Mouse (Mus musculus) hindbrain, embryonic 11.5 days (tissue): ENCODE results near the gene Vmp1. TPM values are rescaled to one million over a fixed set of nuclear protein-coding genes. Genes with fewer than 3 reads are reported as not detected.
A peak's percentile ranks its signal among the peaks of the same experiment; 100 is the strongest.

Source experiments
- ATAC-seq: fragments of 200-750 bp; cut with Nextera tagmentation; 2 replicates; pipeline ENCODE4 v1.8.0; 2017; ENCODE audit warnings: mild to moderate bottlenecking, moderate TSS enrichment, moderate library complexity; ENCODE audit not compliant: low FRiP score
- DNase-seq: peaks from one replicate; pipeline ENCODE4 v3.0.0-alpha.2; 2015; ENCODE audit warnings: low spot score
- H3K27ac ChIP-seq: fragments of 300-500 bp; sonication (generic); 2 replicates; pipeline ENCODE4 v1.5.1; 2014; ENCODE audit warnings: mild to moderate bottlenecking, low read depth, low read length
- H3K27me3 ChIP-seq: fragments of 300-500 bp; sonication (generic); 2 replicates; pipeline ENCODE4 v1.6.1; 2014; ENCODE audit warnings: mild to moderate bottlenecking, low read length, moderate library complexity, mixed read lengths; ENCODE audit not compliant: control insufficient read depth, insufficient read depth
- H3K36me3 ChIP-seq: fragments of 300-500 bp; sonication (generic); 2 replicates; pipeline ENCODE4 v1.6.1; 2014; ENCODE audit warnings: mild to moderate bottlenecking, low read length, moderate library complexity, mixed read lengths; ENCODE audit not compliant: control insufficient read depth, insufficient read depth
- H3K4me1 ChIP-seq: fragments of 300-500 bp; sonication (generic); replicated peaks from 2 replicates; pipeline ENCODE4 v1.6.1; 2014; ENCODE audit warnings: low read length, mixed read lengths; ENCODE audit not compliant: control insufficient read depth, insufficient read depth
- H3K4me2 ChIP-seq: fragments of 300-500 bp; sonication (generic); replicated peaks from 2 replicates; pipeline ENCODE4 v1.6.1; 2014; ENCODE audit warnings: mild to moderate bottlenecking, low read depth, low read length
- H3K4me3 ChIP-seq: fragments of 300-500 bp; sonication (generic); 2 replicates; pipeline ENCODE4 v1.5.1; 2014; ENCODE audit warnings: low read depth, low read length
- H3K9ac ChIP-seq: fragments of 300-500 bp; sonication (generic); 2 replicates; pipeline ENCODE4 v1.6.1; 2014; ENCODE audit warnings: low read depth, low read length
- H3K9me3 ChIP-seq: fragments of 300-500 bp; sonication (generic); 2 replicates; pipeline ENCODE4 v1.6.1; 2016; ENCODE audit warnings: low read length; ENCODE audit not compliant: control insufficient read depth
- WGBS: fragments of 180-500 bp; shearing (Covaris S2); extraction: QIAGEN DNeasy Blood & Tissue Kit; methylation state at CpG from one replicate; pipeline ENCODE4 v1.1.7; 2014; 5-methylcytosine and 5-hydroxymethylcytosine counted together
- polyA plus RNA-seq: library from polyadenylated mRNA; unstranded; fragments of >200 nt; fragmentation: Nextera tagmentation; extraction: Ambion mirVana; gene quantifications from 2 replicates; pipeline ENCODE4 v1.2.1, GENCODE M21; 2014

Vmp1 gene
- polyA plus RNA-seq, 1 experiment from 2014 or later, result 105 TPM

- DNase-seq (no peak), ATAC-seq (no peak)
- WGBS, result 94% methylated on average over 3 of the region's 3 CpGs
- H3K36me3 ChIP-seq, result no peaks in the 10 kb centered on the region
- H3K4me3 ChIP-seq, result no peak overlapping the region
- H3K27ac ChIP-seq, result no peak overlapping the region
- no peaks in the 10 kb centered on the region for H3K9me3 ChIP-seq
- no peaks in the 10 kb centered on the region for H3K27me3 ChIP-seq
- no peak overlapping the region for H3K9ac ChIP-seq
- H3K4me2 ChIP-seq, result no peak overlapping the region
- no peaks in the 10 kb centered on the region for H3K4me1 ChIP-seq
Observed at GRCm38 (mm10) chr11:86664406-86664805, 19.2 kb downstream of the Vmp1 start.

- Histone ChIP-seq H3K9me3 (no peaks in the 10 kb centered on the region), H3K4me2 (no peak overlapping the region), H3K36me3 (no peaks in the 10 kb centered on the region), H3K27me3 (no peaks in the 10 kb centered on the region), H3K9ac (no peak overlapping the region), H3K27ac (no peak overlapping the region), H3K4me3 (no peak overlapping the region), H3K4me1 (no peaks in the 10 kb centered on the region)
- DNase-seq (no peak), ATAC-seq (no peak)
Observed at GRCm38 (mm10) chr11:86663977-86664376, 19.7 kb downstream of the Vmp1 start.

GRCm38 (mm10) chr11:86662986-86663895 is 20.4 kb downstream of the Vmp1 start:
- H3K36me3 ChIP-seq, result no peaks in the 10 kb centered on the region
- no peaks in the 10 kb centered on the region for H3K9me3 ChIP-seq
- no peak overlapping the region for H3K9ac ChIP-seq
- no peak overlapping the region for H3K4me2 ChIP-seq
- ATAC-seq (no peak), DNase-seq (no peak)
- H3K27me3 ChIP-seq, result no peaks in the 10 kb centered on the region
- H3K4me3 ChIP-seq, result no peak overlapping the region
- H3K27ac ChIP-seq, result no peak overlapping the region
- H3K4me1 ChIP-seq, result no peaks in the 10 kb centered on the region
- 93% methylated on average over 8 of the region's 8 CpGs for WGBS

- H3K9ac ChIP-seq, result no peak overlapping the region
- ATAC-seq, result no peak
Observed at GRCm38 (mm10) chr11:86657863-86658262, 25.8 kb downstream of the Vmp1 start.

GRCm38 (mm10) chr11:86656849-86657567 is 26.6 kb downstream of the Vmp1 start:
- Histone ChIP-seq H3K4me2 (no peak overlapping the region), H3K27me3 (no peaks in the 10 kb centered on the region), H3K27ac (no peak overlapping the region), H3K36me3 (no peaks in the 10 kb centered on the region), H3K9me3 (no peaks in the 10 kb centered on the region), H3K9ac (no peak overlapping the region), H3K4me3 (no peak overlapping the region), H3K4me1 (no peaks in the 10 kb centered on the region)
- DNase-seq, result no peak
- ATAC-seq, result no peak
- 88% methylated on average over 4 of the region's 4 CpGs for WGBS

More at GRCm38 (mm10) chr11:86657863-86658262, 25.8 kb downstream of the Vmp1 start:
- H3K4me2 ChIP-seq, result no peak overlapping the region
- H3K4me1 ChIP-seq, result no peaks in the 10 kb centered on the region
- H3K27me3 ChIP-seq, result no peaks in the 10 kb centered on the region
- H3K4me3 ChIP-seq, result no peak overlapping the region
- no peaks in the 10 kb centered on the region for H3K36me3 ChIP-seq
- no peak overlapping the region for H3K27ac ChIP-seq
- no peaks in the 10 kb centered on the region for H3K9me3 ChIP-seq
- no peak for DNase-seq

GRCm38 (mm10) chr11:86655671-86656070 is 28.0 kb downstream of the Vmp1 start:
- H3K9ac ChIP-seq, result no peak overlapping the region
- ATAC-seq (no peak), DNase-seq (peak; percentile 33)
- H3K27ac ChIP-seq, result no peak overlapping the region
- 87% methylated on average over 1 of the region's 1 CpGs for WGBS
- H3K4me3 ChIP-seq, result no peak overlapping the region
- H3K27me3 ChIP-seq, result no peaks in the 10 kb centered on the region
- no peak overlapping the region for H3K4me2 ChIP-seq
- H3K4me1 ChIP-seq, result no peaks in the 10 kb centered on the region
- H3K9me3 ChIP-seq, result no peaks in the 10 kb centered on the region
- H3K36me3 ChIP-seq, result no peaks in the 10 kb centered on the region

- ATAC-seq, result no peak
- Histone ChIP-seq H3K36me3 (no peaks in the 10 kb centered on the region), H3K27me3 (no peaks in the 10 kb centered on the region), H3K4me2 (no peak overlapping the region), H3K4me1 (no peaks in the 10 kb centered on the region), H3K9me3 (no peaks in the 10 kb centered on the region), H3K9ac (no peak overlapping the region), H3K27ac (no peak overlapping the region), H3K4me3 (no peak overlapping the region)
- 94% methylated on average over 4 of the region's 4 CpGs for WGBS
- DNase-seq, result no peak
Observed at GRCm38 (mm10) chr11:86654096-86654495, 29.5 kb downstream of the Vmp1 start.

- Histone ChIP-seq H3K4me3 (no peak overlapping the region), H3K9ac (no peak overlapping the region), H3K27ac (no peak overlapping the region), H3K4me1 (no peaks in the 10 kb centered on the region), H3K4me2 (no peak overlapping the region), H3K27me3 (no peaks in the 10 kb centered on the region), H3K36me3 (no peaks in the 10 kb centered on the region), H3K9me3 (no peaks in the 10 kb centered on the region)
- no peak for ATAC-seq
- DNase-seq, result peak; percentile 75
- 44% methylated on average over 3 of the region's 3 CpGs for WGBS
Observed at GRCm38 (mm10) chr11:86653446-86653845, 30.2 kb downstream of the Vmp1 start.

- ATAC-seq, result no peak
- Histone ChIP-seq H3K4me3 (no peak overlapping the region), H3K27ac (no peak overlapping the region), H3K9ac (no peak overlapping the region), H3K27me3 (no peaks in the 10 kb centered on the region), H3K4me2 (no peak overlapping the region), H3K9me3 (no peaks in the 10 kb centered on the region), H3K36me3 (no peaks in the 10 kb centered on the region), H3K4me1 (no peaks in the 10 kb centered on the region)
- DNase-seq, result no peak
- 95% methylated on average over 4 of the region's 4 CpGs for WGBS
Observed at GRCm38 (mm10) chr11:86652578-86652979, 31.1 kb downstream of the Vmp1 start.
